Mouse (Mus musculus): ENCODE results near the gene Amelx. TPM values are rescaled to one million over a fixed set of nuclear protein-coding genes. Genes with fewer than 3 reads are reported as not detected.

Amelx gene
- polyA plus RNA-seq, 1 experiment from 2014 or later, result 0.19 TPM

Other genes starting within 250 kb of the Amelx start
- gene Hccs, start 133.2 kb upstream of the Amelx start, polyA plus RNA-seq (2016; fragmentation: Nextera tagmentation; extraction: Ambion mirVana), result 48.0 and 50.4 TPM in 2 replicates

Data from heart, embryonic 10.5 days (tissue).